Mouse (Mus musculus) kidney, adult 2 months (tissue): Measurements from ENCODE around the gene Ddit4.

Experiments used
- CTCF ChIP-seq: fragments of 200-500 bp; conservative IDR thresholded peaks from 2 replicates; pipeline ENCODE4 v1.5.1; 2011; ENCODE audit warnings: low read depth, mild to moderate bottlenecking, control low read depth, low read length, moderate library complexity, mixed read lengths; ENCODE audit not compliant: insufficient read depth, insufficient read length
- POLR2A ChIP-seq: fragments of 200-500 bp; IDR thresholded peaks from one replicate; pipeline ENCODE4 v1.6.1; 2011; ENCODE audit warnings: low read depth, low read length, control low read depth

DNA sequence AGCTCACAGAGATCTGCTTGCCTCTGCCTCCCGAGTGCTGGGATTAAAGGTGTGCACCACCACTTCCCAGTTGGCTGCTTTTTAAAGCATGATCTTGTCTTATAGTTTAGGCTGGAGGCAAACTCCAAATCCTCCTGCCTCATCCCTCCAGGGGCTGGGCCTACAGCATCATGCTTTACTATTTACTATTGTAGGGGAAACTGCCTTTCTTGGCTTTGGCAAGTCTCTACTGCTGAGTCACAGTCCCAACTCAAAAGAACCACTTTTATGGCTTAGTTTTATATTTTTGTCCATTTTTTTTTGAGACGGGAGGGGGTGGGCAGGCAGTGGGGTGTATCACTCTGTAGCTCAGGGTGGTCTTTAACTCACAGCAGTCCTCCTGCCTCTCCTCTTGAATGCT, 28.1 kb downstream of the Ddit4 start:
- TF ChIP-seq CTCF: no peak
- TF ChIP-seq POLR2A: no peak
